Mouse (Mus musculus): ENCODE results near the gene Cdx2. TPM values are rescaled to one million over a fixed set of nuclear protein-coding genes. Genes with fewer than 3 reads are reported as not detected.

Gene Cdx2
- polyA plus RNA-seq, 1 experiment from 2014 or later, result not detected

DNA sequence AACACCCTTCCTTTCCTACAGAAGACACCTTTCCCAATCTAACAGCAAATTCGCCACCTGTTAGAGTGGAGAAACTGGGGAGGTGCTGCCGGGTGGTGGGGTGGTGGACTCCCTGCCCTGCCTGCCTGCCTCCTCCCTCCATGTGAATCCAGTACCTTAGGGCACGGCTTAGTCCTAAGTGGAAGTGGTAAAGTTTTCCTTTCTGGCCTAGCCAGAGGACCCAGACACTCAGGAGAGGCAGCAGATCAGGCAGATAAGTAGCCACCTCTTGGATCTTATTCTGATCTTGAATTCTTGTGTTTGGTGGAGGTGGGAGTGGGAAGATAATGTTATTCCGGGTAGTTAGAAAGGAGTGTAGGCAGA lies 7.1 kb downstream of the Cdx2 start:
- peaks cover 99% of the 10 kb centered on the region for H3K27me3 ChIP-seq
- 0 out of 2 replicates have a peak overlapping the region, but pooled peaks have one; percentile 16 for H3K4me3 ChIP-seq (replicated peaks)
- H3K9ac ChIP-seq, result no peak overlapping the region
- H3K27ac ChIP-seq, result no peak overlapping the region
- peak overlapping the region; percentile 34 for H3K4me2 ChIP-seq
- H3K9me3 ChIP-seq, result no peaks in the 10 kb centered on the region
- H3K4me1 ChIP-seq, result peaks cover 20% of the 10 kb centered on the region
- WGBS, result 4% methylated on average over 4 of the region's 4 CpGs
- ATAC-seq (ENCODE audit: low FRiP score), result no peak
- H3K36me3 ChIP-seq (replicated peaks), result no peaks in the 10 kb centered on the region

DNA sequence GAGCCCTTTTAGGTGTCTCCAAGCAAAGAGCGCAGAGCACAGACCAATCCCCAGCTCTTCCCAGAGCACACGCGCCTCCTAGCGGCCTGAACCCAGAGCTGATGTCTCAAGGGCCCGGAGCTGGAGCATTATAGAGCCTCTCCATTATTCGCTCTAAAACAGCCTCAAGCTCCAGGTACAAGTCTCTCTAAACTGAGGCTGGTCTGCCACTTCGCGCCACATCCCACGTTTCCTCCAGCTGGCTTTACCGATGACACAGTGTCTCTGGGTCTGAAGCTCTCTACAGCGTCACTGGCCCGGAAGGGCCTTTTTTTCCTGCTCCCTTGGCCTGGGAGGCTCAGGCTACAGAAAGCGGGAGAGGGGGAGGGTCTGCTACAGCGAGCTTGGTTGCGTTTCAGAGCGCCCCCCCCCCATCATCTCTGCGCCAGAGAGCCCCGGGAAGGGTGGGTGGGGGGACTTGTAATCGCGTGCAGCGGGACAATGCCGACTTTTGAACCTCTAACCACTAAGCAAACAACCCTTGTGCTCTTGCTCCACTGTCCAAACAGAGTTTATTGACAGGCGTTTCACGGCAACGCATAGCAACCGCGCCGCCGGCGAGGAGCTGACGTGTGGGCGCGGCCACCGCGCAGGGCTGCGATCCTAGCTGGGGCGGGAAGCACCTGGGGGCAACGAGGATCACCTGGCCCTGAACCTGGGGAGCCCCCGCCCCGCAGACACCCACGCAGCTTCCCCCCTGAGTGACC lies 7.6 kb downstream of the Cdx2 start:
- H3K4me2 ChIP-seq, result peak overlapping the region; percentile 34
- WGBS, result under 1% methylated on average over 41 of the region's 41 CpGs
- H3K4me1 ChIP-seq, result peaks cover 15% of the 10 kb centered on the region
- peak overlapping the region; percentile 16; the same call in 1 of the 2 replicates for H3K4me3 ChIP-seq (replicated peaks)
- peak; percentile 61; the same call in 1 of the 2 replicates for ATAC-seq (ENCODE audit: low FRiP score)
- no peak overlapping the region for H3K27ac ChIP-seq
- no peaks in the 10 kb centered on the region for H3K36me3 ChIP-seq (replicated peaks)
- peaks cover 99% of the 10 kb centered on the region for H3K27me3 ChIP-seq
- H3K9me3 ChIP-seq, result no peaks in the 10 kb centered on the region
- H3K9ac ChIP-seq, result no peak overlapping the region

DNA sequence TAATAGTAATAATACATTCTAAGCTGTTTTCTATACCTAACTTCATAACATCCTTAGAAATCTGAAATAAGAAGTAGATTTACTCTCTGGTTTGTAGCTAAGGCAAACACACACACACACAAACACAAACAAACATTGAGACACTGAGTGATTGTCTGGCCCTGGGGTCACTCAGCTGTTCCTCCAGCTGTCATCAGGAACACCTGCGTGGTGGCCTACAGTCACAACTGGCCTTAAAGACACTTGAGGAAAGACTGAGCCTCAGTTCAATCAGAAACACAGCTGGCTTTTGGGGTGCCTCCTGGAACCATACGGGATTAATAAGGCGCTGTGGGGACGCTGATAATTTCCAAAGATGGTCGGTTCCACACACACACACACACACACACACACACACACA lies 9.8 kb downstream of the Cdx2 start:
- peaks cover 10% of the 10 kb centered on the region for H3K4me1 ChIP-seq
- peaks cover 99% of the 10 kb centered on the region for H3K27me3 ChIP-seq
- no peaks in the 10 kb centered on the region for H3K36me3 ChIP-seq (replicated peaks)
- no peak overlapping the region for H3K27ac ChIP-seq
- 60% methylated on average over 5 of the region's 5 CpGs for WGBS
- no peak for ATAC-seq (ENCODE audit: low FRiP score)
- H3K9me3 ChIP-seq, result no peaks in the 10 kb centered on the region
- H3K4me3 ChIP-seq (replicated peaks), result no peak overlapping the region
- H3K9ac ChIP-seq, result no peak overlapping the region
- no peak overlapping the region for H3K4me2 ChIP-seq

DNA sequence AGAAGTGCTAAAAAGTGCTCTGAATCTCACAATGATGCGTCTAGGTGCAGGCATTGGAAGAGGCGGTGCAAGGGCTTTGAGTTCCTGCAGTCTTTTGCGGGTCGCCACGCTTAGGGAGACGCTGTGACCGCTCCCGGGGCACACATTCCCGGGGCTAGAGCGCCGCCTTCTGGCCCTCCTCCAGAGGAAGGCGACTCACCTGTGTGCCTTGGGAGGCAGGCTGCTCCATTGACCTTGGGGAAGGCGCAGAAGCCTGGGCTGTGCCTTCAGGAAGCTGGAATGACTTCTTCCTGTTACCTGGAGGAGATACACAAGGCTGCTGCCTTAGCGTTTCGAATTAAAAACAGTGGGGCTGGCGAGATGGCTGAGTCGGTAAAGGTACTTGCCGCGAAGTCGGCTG lies 12.9 kb downstream of the Cdx2 start:
- peaks cover 85% of the 10 kb centered on the region for H3K27me3 ChIP-seq
- no peaks in the 10 kb centered on the region for H3K9me3 ChIP-seq
- no peak overlapping the region for H3K9ac ChIP-seq
- no peak overlapping the region for H3K27ac ChIP-seq
- H3K4me1 ChIP-seq, result 0 out of 2 replicates have a peak, but pooled peaks cover 1% of the 10 kb centered on the region
- no peaks in the 10 kb centered on the region for H3K36me3 ChIP-seq (replicated peaks)
- ATAC-seq (ENCODE audit: low FRiP score), result no peak
- 9% methylated on average over 20 of the region's 20 CpGs for WGBS
- H3K4me2 ChIP-seq, result no peak overlapping the region
- no peak overlapping the region for H3K4me3 ChIP-seq (replicated peaks)

DNA sequence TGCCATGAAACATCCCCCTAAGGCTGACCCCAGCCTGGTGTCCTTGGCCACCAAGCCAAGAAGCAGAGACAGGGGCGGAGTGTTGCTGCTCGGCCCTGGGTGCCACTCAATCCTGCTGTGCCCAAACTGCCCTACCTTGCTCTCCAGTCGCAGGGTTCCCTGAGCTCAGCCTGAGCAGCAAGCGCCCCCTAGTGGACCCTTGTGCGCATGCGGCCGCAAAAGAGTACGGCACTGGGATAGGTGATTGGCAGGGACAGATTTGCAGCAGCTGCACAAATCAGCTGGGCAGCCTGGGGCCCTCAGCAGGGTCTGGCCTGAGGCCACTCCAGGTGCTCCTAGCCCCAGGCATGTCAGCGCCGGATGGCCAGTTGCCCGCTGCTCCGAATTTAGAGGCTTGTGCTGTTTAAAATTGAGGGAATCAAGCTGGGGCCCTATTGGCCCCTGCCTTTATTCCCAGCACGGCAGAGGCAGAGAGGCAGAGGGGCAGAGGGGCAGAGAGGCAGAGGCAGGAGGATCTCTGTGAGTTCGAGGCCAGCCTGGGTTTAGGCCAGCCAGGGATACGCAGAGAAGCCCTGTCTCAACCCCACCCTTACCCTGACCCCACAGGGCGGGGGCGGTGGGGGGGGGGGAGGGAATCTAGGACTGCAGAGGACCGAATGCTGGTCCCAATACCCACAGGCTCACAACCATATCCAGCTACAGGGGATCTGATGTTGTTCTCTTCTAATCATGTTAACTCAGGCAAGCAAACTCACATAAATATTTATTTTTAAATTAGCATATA lies 13.8 kb downstream of the Cdx2 start:
- Histone ChIP-seq H3K4me3 (replicated peaks) (no peak overlapping the region), H3K9ac (no peak overlapping the region), H3K36me3 (replicated peaks) (no peaks in the 10 kb centered on the region), H3K27me3 (peaks cover 83% of the 10 kb centered on the region), H3K4me2 (no peak overlapping the region), H3K27ac (no peak overlapping the region), H3K4me1 (no peaks in the 10 kb centered on the region), H3K9me3 (no peaks in the 10 kb centered on the region)
- 18% methylated on average over 18 of the region's 18 CpGs for WGBS
- peak; percentile 65 for ATAC-seq (ENCODE audit: low FRiP score)

DNA sequence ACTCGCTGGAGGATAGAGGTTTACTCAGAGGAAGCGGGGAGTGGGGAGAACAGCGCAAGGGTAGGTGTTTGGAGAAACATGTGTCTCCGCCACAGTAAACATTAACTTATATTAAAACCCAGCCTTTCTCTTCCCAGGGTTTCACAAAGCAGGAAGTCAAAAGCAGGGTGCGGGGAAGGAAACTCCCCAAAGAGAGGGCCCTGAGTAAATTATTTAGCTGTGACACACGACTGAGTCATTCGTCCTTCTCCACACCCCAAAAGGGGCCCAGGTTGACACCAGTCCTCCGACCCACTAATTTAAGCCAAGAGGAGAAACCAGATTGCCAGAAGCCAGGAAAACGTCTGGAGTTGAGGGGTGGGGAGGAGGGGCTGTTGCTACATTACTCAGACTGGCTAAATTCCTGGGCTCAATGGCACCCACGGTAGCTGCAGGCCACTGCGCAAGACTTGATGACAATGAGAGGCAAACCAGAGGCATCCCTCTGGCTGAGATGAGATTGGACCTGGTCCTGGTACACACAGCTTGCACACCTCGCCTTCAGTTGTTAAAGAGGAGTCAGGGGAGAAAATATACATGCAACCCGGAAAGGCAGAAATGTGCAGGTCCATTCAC lies 14.5 kb downstream of the Cdx2 start:
- H3K9ac ChIP-seq, result no peak overlapping the region
- H3K9me3 ChIP-seq, result no peaks in the 10 kb centered on the region
- no peaks in the 10 kb centered on the region for H3K4me1 ChIP-seq
- no peak overlapping the region for H3K27ac ChIP-seq
- H3K36me3 ChIP-seq (replicated peaks), result no peaks in the 10 kb centered on the region
- 56% methylated on average over 13 of the region's 13 CpGs for WGBS
- H3K4me2 ChIP-seq, result no peak overlapping the region
- no peak overlapping the region for H3K4me3 ChIP-seq (replicated peaks)
- H3K27me3 ChIP-seq, result peaks cover 79% of the 10 kb centered on the region
- ATAC-seq (ENCODE audit: low FRiP score), result no peak

DNA sequence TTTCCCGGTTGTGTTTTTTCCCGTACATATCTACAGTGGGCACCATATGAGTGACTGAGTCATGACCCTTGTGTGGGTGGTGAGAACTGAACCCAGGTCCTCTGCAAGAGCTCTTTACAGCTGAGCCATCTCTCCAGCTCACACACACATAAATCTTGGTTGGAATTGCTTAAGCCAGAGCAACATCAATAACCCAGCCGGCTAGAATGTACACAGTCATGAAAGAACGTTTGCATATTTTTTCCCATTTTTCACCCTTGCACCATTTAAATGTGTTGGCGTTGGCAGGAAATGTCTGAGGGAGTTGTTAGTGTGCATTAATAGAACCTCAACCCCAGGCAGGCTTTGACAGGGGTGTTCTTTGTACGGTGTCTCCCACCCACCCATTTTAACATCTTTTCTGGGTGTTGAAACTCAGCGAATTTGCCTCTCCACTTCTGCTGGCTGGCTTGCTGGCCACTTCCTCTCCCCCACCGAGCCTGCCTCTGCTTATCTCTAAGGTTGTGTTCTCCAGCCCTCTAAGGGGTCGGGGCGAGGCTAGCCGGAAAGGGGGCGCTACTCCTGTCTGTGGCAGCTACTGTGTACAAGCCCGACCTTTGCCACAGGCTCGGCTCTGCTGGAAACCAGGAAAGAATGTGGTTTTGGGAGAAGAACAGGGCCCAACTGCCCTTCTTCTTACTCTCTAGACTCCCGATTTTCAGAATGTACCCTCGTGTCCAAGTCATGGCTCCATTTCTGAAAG lies 15.1 kb downstream of the Cdx2 start:
- WGBS, result 43% methylated on average over 16 of the region's 16 CpGs
- Histone ChIP-seq H3K9me3 (no peaks in the 10 kb centered on the region), H3K36me3 (replicated peaks) (no peaks in the 10 kb centered on the region), H3K4me3 (replicated peaks) (no peak overlapping the region), H3K4me1 (no peaks in the 10 kb centered on the region), H3K27ac (no peak overlapping the region), H3K27me3 (peaks cover 79% of the 10 kb centered on the region), H3K9ac (no peak overlapping the region), H3K4me2 (no peak overlapping the region)
- no peak for ATAC-seq (ENCODE audit: low FRiP score)

DNA sequence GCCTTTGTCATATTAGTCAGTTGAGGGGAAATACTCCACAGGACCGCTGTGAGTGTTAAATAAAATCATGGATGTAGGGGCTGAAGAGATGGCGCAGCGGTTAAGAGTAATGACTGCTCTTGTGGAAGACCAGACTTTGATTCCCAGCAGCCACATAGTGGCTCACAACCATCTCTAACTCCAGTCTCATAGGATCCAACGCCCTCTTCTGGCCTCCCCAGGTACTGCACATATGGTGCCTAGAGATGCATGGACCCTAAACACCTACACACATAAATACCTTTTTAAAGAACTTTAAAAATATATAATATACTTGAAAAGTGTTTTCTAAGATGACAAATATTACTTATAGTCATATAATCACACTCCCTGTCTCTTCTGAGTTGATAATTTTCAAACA lies 22.7 kb downstream of the Cdx2 start:
- no peak for ATAC-seq (ENCODE audit: low FRiP score)

DNA sequence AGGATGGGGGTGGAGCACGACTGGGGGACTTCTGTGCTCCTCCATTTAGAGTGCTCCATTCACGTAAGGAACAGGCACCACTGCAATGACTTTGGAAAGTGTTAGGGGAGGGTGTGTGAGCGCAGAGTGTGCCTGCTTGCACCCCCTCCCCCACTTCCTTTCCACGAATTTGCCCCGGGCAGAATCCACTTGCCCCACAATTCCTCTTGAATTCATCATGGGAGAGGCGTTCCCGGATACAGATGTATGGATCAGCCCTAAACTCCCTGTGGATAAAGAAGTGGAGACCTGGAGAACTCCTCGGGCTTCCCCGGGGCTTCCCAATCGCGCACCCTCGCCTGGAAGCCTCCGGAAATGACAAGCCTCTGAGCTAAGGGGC lies 29.5 kb downstream of the Cdx2 start:
- no peak overlapping the region for H3K27ac ChIP-seq
- no peak overlapping the region for H3K4me2 ChIP-seq
- no peak for ATAC-seq (ENCODE audit: low FRiP score)
- no peaks in the 10 kb centered on the region for H3K9me3 ChIP-seq
- H3K27me3 ChIP-seq, result peaks cover 98% of the 10 kb centered on the region
- H3K9ac ChIP-seq, result no peak overlapping the region
- no peaks in the 10 kb centered on the region for H3K4me1 ChIP-seq
- under 1% methylated on average over 13 of the region's 13 CpGs for WGBS
- no peaks in the 10 kb centered on the region for H3K36me3 ChIP-seq (replicated peaks)
- H3K4me3 ChIP-seq (replicated peaks), result no peak overlapping the region

More for the DNA sequence above, 22.7 kb downstream of the Cdx2 start:
- Histone ChIP-seq H3K4me1 (no peaks in the 10 kb centered on the region), H3K4me2 (no peak overlapping the region), H3K9ac (no peak overlapping the region), H3K27me3 (peaks cover 74% of the 10 kb centered on the region), H3K9me3 (no peaks in the 10 kb centered on the region), H3K27ac (no peak overlapping the region), H3K4me3 (replicated peaks) (no peak overlapping the region), H3K36me3 (replicated peaks) (no peaks in the 10 kb centered on the region)
- WGBS, result 73% methylated on average over 4 of the region's 4 CpGs

DNA sequence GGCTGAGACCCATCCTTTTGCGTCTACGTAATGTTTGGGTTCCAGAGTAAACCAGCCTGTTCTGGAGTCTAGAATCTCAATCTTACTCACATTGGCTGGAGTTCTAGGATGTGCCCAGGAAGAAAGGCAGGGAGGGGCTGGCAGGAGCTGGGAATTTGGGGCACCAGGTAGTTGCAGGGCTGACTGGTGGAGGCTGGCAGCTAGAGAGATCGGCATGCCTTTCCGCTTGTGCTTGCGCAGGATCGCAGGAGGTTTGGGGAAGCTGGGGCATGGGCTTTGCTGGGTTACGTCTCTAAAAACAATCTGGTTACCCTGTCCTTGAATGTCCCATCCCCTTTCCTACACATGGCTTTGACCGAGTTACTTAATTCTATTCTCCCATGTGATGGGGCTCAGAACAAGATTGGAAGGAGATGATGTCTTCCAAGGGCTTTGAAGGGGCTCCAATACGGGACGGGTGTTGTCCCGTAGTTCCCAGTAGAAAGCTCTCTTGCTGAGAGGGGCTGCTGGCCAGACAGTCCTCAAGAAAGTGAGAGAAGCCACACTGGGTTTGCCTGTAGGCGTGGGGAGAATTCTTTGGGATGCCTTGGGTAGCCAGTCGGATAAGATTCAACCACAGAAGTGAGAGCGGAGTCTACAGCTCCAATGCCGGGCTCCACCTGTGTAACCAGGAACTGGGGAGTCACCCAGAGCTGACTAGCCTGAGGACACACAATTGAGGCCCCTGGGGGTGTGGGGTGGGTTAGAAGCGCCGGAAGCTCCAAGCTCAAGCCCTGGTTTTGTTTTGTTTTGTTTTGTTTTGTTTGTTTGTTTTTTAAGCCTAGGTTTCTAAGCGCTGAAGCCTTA lies 30.1 kb downstream of the Cdx2 start:
- 1% methylated on average over 18 of the region's 18 CpGs for WGBS
- no peak overlapping the region for H3K27ac ChIP-seq

DNA sequence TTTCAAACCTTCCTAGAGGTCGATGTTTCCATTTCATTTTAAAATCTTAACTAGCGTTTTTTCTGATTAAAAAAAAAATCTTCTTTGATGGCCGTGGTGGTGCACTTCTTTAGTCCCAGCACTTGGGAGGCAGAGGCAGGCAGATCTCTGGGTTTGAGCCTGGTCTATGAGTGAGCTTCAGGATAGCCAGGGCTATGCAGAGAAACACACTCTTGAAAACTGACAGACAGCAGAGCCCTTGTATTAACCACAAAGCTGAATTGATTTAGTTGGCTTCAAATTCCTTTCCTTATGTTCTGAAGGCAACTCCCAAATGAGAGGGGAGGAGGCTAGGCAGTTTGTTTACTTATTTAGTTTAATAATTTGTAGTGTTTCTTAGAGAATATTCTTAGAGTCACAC lies 31.3 kb downstream of the Cdx2 start:
- Histone ChIP-seq H3K9me3 (no peaks in the 10 kb centered on the region), H3K9ac (no peak overlapping the region), H3K4me3 (replicated peaks) (no peak overlapping the region), H3K4me2 (no peak overlapping the region), H3K4me1 (no peaks in the 10 kb centered on the region), H3K27ac (no peak overlapping the region), H3K36me3 (replicated peaks) (no peaks in the 10 kb centered on the region), H3K27me3 (peaks cover 98% of the 10 kb centered on the region)
- ATAC-seq (ENCODE audit: low FRiP score), result no peak
- 13% methylated on average over 3 of the region's 3 CpGs for WGBS

More for the DNA sequence above, 30.1 kb downstream of the Cdx2 start:
- Histone ChIP-seq H3K4me2 (no peak overlapping the region), H3K36me3 (replicated peaks) (no peaks in the 10 kb centered on the region), H3K9me3 (no peaks in the 10 kb centered on the region), H3K4me1 (no peaks in the 10 kb centered on the region), H3K4me3 (replicated peaks) (no peak overlapping the region), H3K27me3 (peaks cover 98% of the 10 kb centered on the region), H3K9ac (no peak overlapping the region)
- no peak for ATAC-seq (ENCODE audit: low FRiP score)
